Mouse (Mus musculus) ES-E14 (cell line): ENCODE results near the gene Fuca1. TPM values are rescaled to one million over a fixed set of nuclear protein-coding genes. Genes with fewer than 3 reads are reported as not detected.

Experiments used
- DNase-seq: peaks from one replicate; pipeline ENCODE4 v3.0.0-alpha.2; 2013; ENCODE audit warnings: low read depth, low spot score
- H3K27ac ChIP-seq: 2 replicates; pipeline ENCODE4 v1.5.1; 2012; ENCODE audit warnings: low read depth, mild to moderate bottlenecking, low read length, moderate library complexity, mixed read lengths; ENCODE audit not compliant: poor library complexity, insufficient read depth, severe bottlenecking
- H3K36me3 ChIP-seq: 2 replicates; pipeline ENCODE4 v1.6.1; 2012; ENCODE audit warnings: mild to moderate bottlenecking, low read length, moderate library complexity, mixed read lengths; ENCODE audit not compliant: control insufficient read depth, poor library complexity, insufficient read depth, severe bottlenecking
- H3K4me1 ChIP-seq, 2 experiments: fragments of 150-350 bp in 1 of 2; sonication (generic) in 1 of 2; 2 replicates each; pipeline ENCODE4 v1.6.1; 2012; ENCODE audit warnings: low read length in 2 of 2, mild to moderate bottlenecking in 1 of 2, mixed read lengths in 1 of 2; ENCODE audit not compliant: control insufficient read depth in 2 of 2, insufficient read depth in 2 of 2, poor library complexity in 1 of 2
- H3K4me3 ChIP-seq, 2 experiments: fragments of 150-350 bp in 1 of 2; sonication (generic) in 1 of 2; 2 replicates each; pipeline ENCODE4 v1.5.1; 2012; ENCODE audit warnings: low read length in 2 of 2, low read depth in 1 of 2, mild to moderate bottlenecking in 1 of 2, mixed read lengths in 1 of 2; ENCODE audit not compliant: insufficient read depth in 1 of 2, poor library complexity in 1 of 2, severe bottlenecking in 1 of 2
- H3K9ac ChIP-seq: 2 replicates; pipeline ENCODE4 v1.6.1; 2012; ENCODE audit warnings: low read depth, mild to moderate bottlenecking, low read length, mixed read lengths; ENCODE audit not compliant: poor library complexity, insufficient read depth, severe bottlenecking
- H3K9me3 ChIP-seq: fragments of 150-350 bp; sonication (generic); 2 replicates; pipeline ENCODE4 v1.6.1; 2012; ENCODE audit warnings: low read depth, mild to moderate bottlenecking, low read length; ENCODE audit not compliant: control insufficient read depth, insufficient read depth
- CHD2 ChIP-seq: IDR thresholded peaks from 2 replicates; pipeline ENCODE4 v1.6.1; 2014; ENCODE audit warnings: mild to moderate bottlenecking, low read depth, low read length, inconsistent platforms
- HCFC1 ChIP-seq: IDR thresholded peaks from 2 replicates; pipeline ENCODE4 v1.6.1; 2012; ENCODE audit warnings: low read length, inconsistent platforms, borderline replicate concordance; ENCODE audit not compliant: insufficient read depth
- MAFK ChIP-seq: IDR thresholded peaks from 2 replicates; pipeline ENCODE4 v1.6.1; 2014; ENCODE audit warnings: mild to moderate bottlenecking, low read depth, low read length, inconsistent platforms; ENCODE audit not compliant: insufficient read depth
- ZC3H11A ChIP-seq: IDR thresholded peaks from 2 replicates; pipeline ENCODE4 v1.6.1; 2012; ENCODE audit warnings: low read depth, mild to moderate bottlenecking, inconsistent platforms, low read length, borderline replicate concordance
- ZNF384 ChIP-seq: IDR thresholded peaks from 2 replicates; pipeline ENCODE4 v1.6.1; 2012; ENCODE audit warnings: low read depth, low read length, inconsistent platforms
- in situ Hi-C, 2 experiments: fragments of 600-800 bp; cut with MboI; formaldehyde crosslinking; loops; one replicate each; pipeline ENCODE4 v1.15.1; 2025; ENCODE audit warnings: low sequenced_read_pairs in 2 of 2, inconsistent platforms in 1 of 2; ENCODE audit not compliant: unreplicated experiment in 2 of 2
- total RNA-seq: library from RNA; depleted of rRNA; stranded (reverse); fragments of 300-350 nt; gene quantifications from 2 replicates; pipeline ENCODE4 v1.2.3, GENCODE M21; 2012

The Fuca1 gene
- total RNA-seq, 1 experiment, result 69.8 TPM

- no peak for DNase-seq
- Histone ChIP-seq H3K9ac (no peak overlapping the region), H3K4me1 (peaks cover 0 to 8% of the 10 kb centered on the region in 2 experiments; a peak in 1 of 4 replicates), H3K4me3 (no peak overlapping the region), H3K36me3 (peaks cover 12% of the 10 kb centered on the region; the same call in 1 of the 2 replicates), H3K27ac (no peak overlapping the region), H3K9me3 (no peaks in the 10 kb centered on the region)
- in situ Hi-C loops, result no loop called here
- TF ChIP-seq ZC3H11A, result no peak
- no peak for TF ChIP-seq ZNF384
- TF ChIP-seq CHD2, result no peak
- no peak for TF ChIP-seq MAFK
- TF ChIP-seq HCFC1, result no peak
Observed at GRCm38 (mm10) chr4:135962198-135962597, 41.7 kb downstream of the Fuca1 start.

DNA sequence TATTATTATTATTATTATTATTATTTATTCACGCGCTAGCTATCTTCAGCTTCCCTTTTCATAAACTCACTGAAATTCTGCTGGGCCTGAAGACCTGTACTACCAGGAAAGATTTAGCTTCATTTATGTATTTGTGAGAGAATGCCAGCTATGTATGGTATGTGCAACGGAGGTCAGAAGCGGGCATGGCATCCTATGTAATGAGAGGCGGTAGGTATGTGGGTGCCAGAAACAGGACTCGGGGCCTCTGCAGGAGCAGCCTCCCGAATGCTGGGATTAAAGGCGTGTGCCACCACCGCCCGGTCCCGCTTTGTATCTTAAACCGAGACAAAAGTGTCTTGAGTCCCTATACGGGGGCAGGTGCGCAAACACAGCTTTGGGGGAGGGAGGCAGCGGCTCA is 42.4 kb downstream of the Fuca1 start:
- H3K4me3 ChIP-seq, result peak overlapping the region; percentile 89 to 100
- H3K27ac ChIP-seq, result peak overlapping the region; percentile 83
- in situ Hi-C loops, result no loop called here
- H3K9ac ChIP-seq, result peak overlapping the region; percentile 98
- no peaks in the 10 kb centered on the region for H3K9me3 ChIP-seq
- no peak for DNase-seq
- peaks cover 0 to 6% of the 10 kb centered on the region in 2 experiments; a peak in 1 of 4 replicates for H3K4me1 ChIP-seq
- peaks cover 18% of the 10 kb centered on the region for H3K36me3 ChIP-seq
- no peak for TF ChIP-seq HCFC1
- TF ChIP-seq ZNF384, result no peak
- TF ChIP-seq ZC3H11A, result no peak
- no peak for TF ChIP-seq MAFK
- no peak for TF ChIP-seq CHD2

GRCm38 (mm10) chr4:135963457-135964193 is 43.1 kb downstream of the Fuca1 start, which contains the start of gene Gale:
Gene Gale (plus strand): TSS chr4:135963727.
- H3K36me3 ChIP-seq, result peaks cover 23% of the 10 kb centered on the region
- peak within 1 kb of the TSS; percentile 89 to 100 for H3K4me3 ChIP-seq
- in situ Hi-C loops, result no loop called here
- peaks cover 0 to 3% of the 10 kb centered on the region in 2 experiments; a peak in 1 of 4 replicates for H3K4me1 ChIP-seq
- peak within 1 kb of the TSS; percentile 98 for H3K9ac ChIP-seq
- H3K27ac ChIP-seq, result peak within 1 kb of the TSS; percentile 83
- H3K9me3 ChIP-seq, result no peaks in the 10 kb centered on the region
- TF ChIP-seq CHD2 (no peak), ZNF384 (no peak), ZC3H11A (no peak), MAFK (0 out of 2 replicates have a peak, but pooled peaks have one; percentile 6), HCFC1 (peak; percentile 70; the same call in 1 of the 2 replicates)
- DNase-seq, result peak; percentile 98

GRCm38 (mm10) chr4:135964426-135964825 is 43.9 kb downstream of the Fuca1 start:
- DNase-seq, result no peak

More at GRCm38 (mm10) chr4:135964426-135964825, 43.9 kb downstream of the Fuca1 start:
- in situ Hi-C loops, result no loop called here
- Histone ChIP-seq H3K4me3 (peak overlapping the region; percentile 84 to 100), H3K9ac (peak overlapping the region; percentile 73), H3K4me1 (peaks cover 0 to 3% of the 10 kb centered on the region in 2 experiments; a peak in 1 of 4 replicates), H3K27ac (no peak overlapping the region), H3K36me3 (peaks cover 31% of the 10 kb centered on the region), H3K9me3 (no peaks in the 10 kb centered on the region)
- TF ChIP-seq HCFC1 (no peak), ZNF384 (no peak), MAFK (no peak), CHD2 (no peak), ZC3H11A (no peak)
